Mouse (Mus musculus): ENCODE results near the gene Abcb6.
A peak's percentile ranks its signal among the peaks of the same experiment; 100 is the strongest.

Abcb6 gene

GRCm38 (mm10) chr1:75180105-75180590 is at the start of gene Abcb6:
TSS of gene Abcb6 (minus strand) at chr1:75180392.
- peak; percentile 60 for DNase-seq (ENCODE audit: low read depth)

GRCm38 (mm10) chr1:75229158-75229557 is 49.0 kb upstream of the Abcb6 start:
- no peak for DNase-seq (ENCODE audit: low read depth)

DNA sequence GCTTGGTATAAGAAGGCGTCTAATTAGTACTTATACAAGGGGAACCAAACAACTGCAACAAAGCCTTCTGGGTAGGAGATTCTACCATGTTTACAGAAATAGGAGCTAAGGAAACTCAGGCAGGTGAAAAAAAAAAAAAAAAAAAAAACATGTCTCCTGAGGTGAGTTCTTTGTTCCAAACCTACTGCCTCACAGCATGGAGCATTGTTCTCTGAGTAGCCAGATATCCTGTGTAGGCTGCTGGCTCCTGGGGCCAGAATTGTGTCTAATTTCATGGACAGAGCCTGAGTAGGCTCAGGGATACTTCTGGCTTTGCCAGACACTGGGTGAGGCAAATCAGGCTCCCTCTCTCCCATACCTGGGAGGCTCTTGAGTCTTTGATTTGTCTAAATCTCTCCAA is 47.5 kb upstream of the Abcb6 start:
- DNase-seq (ENCODE audit: low read depth) = no peak

GRCm38 (mm10) chr1:75226138-75226537 is 45.9 kb upstream of the Abcb6 start:
- no peak for DNase-seq (ENCODE audit: low read depth)

- DNase-seq (ENCODE audit: low read depth) = no peak
These were observed 45.3 kb upstream of the Abcb6 start for GRCm38 (mm10) chr1:75225473-75225872.

DNA sequence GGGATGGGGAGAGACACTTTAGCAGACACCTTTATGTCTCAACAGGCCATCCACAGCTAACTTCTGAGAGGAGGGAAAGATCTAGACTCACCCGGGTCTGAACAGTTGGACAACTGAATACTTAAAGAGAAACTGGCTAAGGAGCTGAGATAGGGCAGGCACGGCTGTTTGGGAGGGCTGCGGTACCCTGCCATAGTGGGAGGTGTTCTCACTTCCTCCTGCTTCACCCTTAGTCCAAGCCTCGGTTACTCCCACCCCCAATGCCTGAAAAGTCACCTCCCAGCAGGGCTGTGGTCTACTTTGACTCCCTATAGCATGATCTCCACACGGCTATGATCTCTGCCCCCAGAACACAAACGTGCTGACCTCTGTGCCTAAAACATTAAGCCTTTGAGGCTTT is 43.3 kb upstream of the Abcb6 start:
- DNase-seq (ENCODE audit: low read depth) = no peak

- no peak for DNase-seq (ENCODE audit: low read depth)
These were observed 42.7 kb upstream of the Abcb6 start for GRCm38 (mm10) chr1:75222926-75223325.

DNA sequence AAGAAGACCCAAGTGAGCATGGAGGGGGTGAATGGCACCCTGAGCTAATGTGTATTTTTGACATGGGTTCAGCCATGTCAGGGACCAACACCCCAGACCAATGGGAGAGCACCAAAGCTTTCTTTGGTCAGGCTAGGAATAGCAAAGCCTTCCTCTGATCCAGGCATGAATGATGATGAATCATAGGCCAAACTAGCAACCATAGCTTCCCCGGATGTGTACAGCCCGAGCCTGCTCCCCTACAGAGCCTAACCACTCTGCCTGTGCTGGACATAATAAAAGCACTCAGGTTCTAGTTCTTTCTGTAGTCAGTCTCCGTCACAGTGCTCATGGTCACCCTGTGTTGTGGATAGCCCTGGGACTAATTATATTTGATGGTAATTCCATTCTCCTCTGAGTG is 41.3 kb upstream of the Abcb6 start:
- DNase-seq (ENCODE audit: low read depth) = no peak

DNA sequence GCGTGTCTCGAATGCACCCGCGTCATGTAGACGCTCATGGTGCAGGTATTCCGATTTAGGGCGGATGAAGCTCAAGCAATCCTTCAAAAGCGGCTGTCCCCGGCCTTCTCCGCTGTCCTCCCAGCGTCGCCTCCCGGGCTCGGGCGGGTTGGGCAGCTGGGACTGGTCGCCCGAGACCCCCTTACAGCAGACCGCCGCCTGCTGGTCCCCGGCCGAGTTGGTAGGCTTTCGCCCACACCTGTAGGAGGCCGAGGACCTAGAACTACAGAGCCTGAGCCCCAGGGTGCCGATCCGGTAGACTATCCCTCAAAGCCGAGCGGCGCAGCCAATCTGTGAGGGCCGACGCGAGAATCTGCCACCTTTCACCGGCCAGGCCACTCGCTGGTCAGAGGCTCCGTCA is 39.3 kb upstream of the Abcb6 start, which contains the start of gene Tuba4a:
TSS of gene Tuba4a (minus strand) at position 335 of the 400 bp plus-strand sequence.
- DNase-seq (ENCODE audit: low read depth) = no peak

GRCm38 (mm10) chr1:75219078-75219477 is 38.9 kb upstream of the Abcb6 start:
- peak; percentile 66 for DNase-seq (ENCODE audit: low read depth)

GRCm38 (mm10) chr1:75218227-75219001 is 38.2 kb upstream of the Abcb6 start:
- DNase-seq (ENCODE audit: low read depth) = no peak

- DNase-seq (ENCODE audit: low read depth) = no peak
These were observed 37.7 kb upstream of the Abcb6 start for GRCm38 (mm10) chr1:75217893-75218226.

DNA sequence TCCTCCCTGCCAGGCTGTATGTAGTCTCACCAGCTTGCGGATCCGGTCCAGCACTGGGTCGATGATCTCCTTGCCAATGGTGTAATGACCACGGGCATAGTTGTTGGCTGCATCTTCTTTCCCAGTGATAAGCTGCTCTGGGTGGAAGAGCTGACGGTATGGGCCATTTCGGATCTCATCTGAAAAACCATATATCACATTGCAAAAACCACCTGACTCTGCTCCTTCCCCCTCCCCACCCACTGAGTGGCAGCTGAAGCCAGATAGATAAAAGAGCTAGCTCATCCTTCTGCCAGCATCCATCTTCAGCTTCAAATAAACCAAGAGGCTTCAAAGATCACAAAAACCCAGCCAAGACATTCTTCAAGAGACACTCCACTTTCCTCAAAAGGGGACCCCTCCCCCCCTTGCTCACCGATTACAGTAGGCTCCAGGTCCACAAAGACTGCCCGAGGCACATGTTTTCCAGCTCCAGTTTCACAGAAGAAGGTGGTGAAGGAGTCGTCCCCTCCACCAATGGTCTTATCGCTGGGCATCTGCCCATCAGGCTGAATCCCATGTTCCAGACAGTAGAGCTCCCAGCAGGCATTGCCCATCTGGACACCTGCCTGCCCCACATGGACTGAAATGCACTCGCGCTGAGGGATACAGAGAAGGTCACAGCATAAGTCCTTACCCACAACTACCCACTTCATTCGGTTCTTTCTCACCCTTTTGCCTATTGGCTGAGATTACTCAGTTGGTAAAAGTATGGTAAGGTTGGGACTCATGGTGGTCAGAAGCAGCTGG is 36.8 kb upstream of the Abcb6 start:
- DNase-seq (ENCODE audit: low read depth) = no peak

DNA sequence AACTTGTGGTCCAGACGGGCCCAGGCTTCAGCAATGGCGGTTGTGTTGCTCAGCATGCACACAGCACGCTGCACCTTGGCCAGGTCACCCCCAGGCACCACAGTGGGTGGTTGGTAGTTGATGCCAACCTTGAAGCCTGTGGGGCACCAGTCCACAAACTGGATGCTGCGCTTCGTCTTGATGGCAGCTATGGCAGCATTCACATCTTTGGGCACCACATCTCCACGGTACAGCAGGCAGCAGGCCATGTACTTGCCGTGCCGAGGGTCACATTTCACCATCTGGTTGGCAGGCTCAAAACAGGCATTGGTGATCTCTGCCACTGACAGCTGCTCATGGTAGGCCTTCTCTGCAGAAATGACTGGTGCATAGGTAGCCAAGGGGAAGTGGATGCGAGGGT is 35.6 kb upstream of the Abcb6 start:
- DNase-seq (ENCODE audit: low read depth) = no peak

- no peak for DNase-seq (ENCODE audit: low read depth)
These were observed 34.7 kb upstream of the Abcb6 start for GRCm38 (mm10) chr1:75214886-75215285.

DNA sequence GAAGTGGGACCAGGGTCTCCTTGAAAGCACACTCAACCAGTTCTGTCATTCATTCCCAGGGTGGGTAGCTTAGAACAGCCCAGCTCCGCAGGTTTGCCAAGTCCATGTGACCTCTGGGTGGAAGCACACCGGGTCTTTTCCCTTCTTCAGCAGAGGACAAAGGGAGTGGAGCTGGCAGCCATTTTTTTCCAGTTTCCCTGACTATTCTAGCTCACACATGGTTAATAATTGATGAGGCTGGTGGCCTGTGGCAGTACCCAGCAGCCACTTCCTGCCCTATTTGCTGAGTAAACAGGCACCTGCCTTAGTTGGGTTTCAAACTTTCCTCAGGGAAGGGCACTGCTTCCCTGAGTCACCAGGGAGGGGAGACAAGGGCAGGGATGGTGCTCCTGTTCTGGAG is 34.2 kb upstream of the Abcb6 start:
- DNase-seq (ENCODE audit: low read depth) = no peak

- DNase-seq (ENCODE audit: low read depth) = no peak
These were observed 32.9 kb upstream of the Abcb6 start for GRCm38 (mm10) chr1:75213096-75213495.

- DNase-seq (ENCODE audit: low read depth) = no peak
These were observed 32.4 kb upstream of the Abcb6 start for GRCm38 (mm10) chr1:75212542-75212941.

DNA sequence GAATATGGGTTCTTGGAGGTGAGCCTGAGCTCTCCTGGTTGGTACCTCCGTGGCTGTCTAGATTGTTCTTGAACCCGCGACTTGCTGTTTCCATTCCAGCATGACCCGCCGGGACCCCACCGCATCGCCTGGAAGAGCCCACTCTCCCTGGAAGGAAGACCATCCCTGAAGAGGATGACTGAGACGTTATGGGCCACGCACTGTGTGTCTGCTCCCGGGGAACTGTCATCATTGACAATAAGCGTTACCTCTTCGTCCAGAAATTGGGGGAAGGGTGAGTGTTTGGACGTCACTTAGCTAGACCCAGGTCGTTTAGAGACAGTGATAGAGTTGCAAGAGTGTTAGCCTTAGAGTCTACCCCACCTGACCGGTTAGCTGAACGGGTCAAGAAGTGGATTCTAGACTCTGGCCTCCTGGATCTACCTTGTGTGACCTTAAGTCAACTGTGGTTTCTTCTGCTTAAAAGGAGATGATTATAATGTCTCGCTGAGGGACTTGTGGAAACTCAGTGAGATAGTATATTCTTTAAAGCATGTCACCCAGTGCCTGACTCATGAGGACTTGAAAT is 31.0 kb upstream of the Abcb6 start:
- no peak for DNase-seq (ENCODE audit: low read depth)

GRCm38 (mm10) chr1:75210136-75211087 is 30.2 kb upstream of the Abcb6 start, which contains the start of the genes Glb1l and Stk16:
TSS of gene Glb1l (minus strand) at chr1:75210813.
TSS of gene Stk16 (plus strand) at chr1:75210838.
- peak; percentile 87 for DNase-seq (ENCODE audit: low read depth)

DNA sequence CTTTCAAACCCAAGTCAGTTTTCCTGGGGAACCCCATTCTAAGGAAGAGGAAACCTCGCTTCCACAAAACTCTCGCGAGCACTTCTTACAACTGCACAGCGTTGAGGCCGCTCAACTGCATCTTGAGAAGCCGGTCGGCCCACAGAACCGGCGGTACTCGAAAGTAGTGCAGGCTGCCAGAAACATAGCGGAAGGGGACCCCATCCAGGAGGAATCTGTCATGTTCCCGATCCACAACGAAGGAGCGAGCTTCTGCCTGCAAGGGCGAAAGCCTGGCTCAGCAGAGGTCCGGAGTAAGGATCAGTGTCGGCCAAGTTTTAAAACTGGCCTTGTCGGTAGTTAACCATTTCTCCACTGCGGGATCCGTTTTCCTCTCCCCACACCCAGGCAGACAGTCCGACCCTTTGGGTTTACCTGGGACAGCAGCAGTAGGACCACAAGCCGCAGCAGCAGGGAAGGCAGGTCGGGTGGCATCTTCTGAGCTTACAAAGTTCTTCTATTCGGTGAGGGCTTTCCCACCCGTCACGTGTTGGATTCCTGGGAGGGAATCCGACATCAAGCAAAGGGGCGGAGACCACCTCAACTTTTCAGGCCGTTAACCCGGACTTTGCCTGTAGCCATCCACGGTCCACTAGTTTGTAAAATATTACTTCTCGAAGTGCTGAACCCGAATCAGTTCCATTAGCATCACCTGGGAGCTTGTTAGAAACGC is 28.9 kb upstream of the Abcb6 start:
- DNase-seq (ENCODE audit: low read depth) = no peak

Measured in fibroblast of lung, adult 2 months (primary cell).